Mouse (Mus musculus) frontal cortex, postnatal 25 days (tissue): Measurements from ENCODE around the gene Ski.

ENCODE experiments used
- DNase-seq, 2 experiments: peaks; one replicate each; pipeline ENCODE4 v3.0.0; 2022; ENCODE audit warnings: low spot score in 2 of 2

The Ski gene

DNA sequence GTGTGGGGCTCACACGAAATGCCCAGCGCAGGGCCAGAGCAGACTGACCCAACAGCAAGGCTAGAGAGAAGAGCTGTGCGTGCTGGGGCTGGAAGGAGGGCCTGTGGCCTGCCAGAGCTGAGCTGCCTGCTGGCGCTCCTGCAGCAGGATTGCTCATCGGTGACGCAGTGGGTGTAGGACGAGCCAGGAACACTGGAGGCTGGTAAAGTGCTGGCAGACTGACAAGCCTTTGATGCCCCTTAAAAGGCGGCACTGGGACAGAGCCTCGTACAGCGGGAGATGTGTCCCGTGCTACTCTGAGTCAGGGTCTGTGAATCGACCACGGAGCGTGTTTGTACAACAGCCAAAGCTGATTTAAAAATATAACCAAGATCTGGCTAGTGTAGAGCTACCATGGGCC, 92.4 kb downstream of the Ski start:
- DNase-seq, result peak; percentile 63 to 76

- DNase-seq, result no peak
Measured at GRCm38 (mm10) chr4:155129132-155129917, 93.1 kb downstream of the Ski start.

GRCm38 (mm10) chr4:155128411-155128810, 94.0 kb downstream of the Ski start:
- no peak for DNase-seq

GRCm38 (mm10) chr4:155126602-155127372, 95.6 kb downstream of the Ski start:
- no peak for DNase-seq

- DNase-seq, result no peak
Measured at GRCm38 (mm10) chr4:155126194-155126593, 96.2 kb downstream of the Ski start.

DNA sequence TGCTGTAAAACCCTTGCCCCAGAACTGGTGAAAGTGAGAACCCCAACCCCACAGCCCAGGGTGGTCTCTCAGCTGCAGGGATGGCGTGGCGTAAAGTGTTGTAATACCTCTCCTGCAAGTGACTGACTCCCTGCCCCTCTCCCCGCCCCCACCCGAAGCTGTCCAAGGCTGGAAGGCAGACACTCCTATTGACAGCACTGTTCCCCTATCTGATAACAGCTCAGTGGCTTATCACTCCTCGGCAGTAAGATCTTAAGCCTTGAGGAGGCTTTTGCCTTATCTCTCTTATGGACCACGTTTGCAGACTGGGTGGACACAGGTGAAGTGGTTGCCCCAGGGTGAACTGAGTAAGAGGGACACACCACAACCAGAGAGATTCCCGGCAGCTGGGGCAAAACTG, 97.1 kb downstream of the Ski start:
- no peak for DNase-seq

DNA sequence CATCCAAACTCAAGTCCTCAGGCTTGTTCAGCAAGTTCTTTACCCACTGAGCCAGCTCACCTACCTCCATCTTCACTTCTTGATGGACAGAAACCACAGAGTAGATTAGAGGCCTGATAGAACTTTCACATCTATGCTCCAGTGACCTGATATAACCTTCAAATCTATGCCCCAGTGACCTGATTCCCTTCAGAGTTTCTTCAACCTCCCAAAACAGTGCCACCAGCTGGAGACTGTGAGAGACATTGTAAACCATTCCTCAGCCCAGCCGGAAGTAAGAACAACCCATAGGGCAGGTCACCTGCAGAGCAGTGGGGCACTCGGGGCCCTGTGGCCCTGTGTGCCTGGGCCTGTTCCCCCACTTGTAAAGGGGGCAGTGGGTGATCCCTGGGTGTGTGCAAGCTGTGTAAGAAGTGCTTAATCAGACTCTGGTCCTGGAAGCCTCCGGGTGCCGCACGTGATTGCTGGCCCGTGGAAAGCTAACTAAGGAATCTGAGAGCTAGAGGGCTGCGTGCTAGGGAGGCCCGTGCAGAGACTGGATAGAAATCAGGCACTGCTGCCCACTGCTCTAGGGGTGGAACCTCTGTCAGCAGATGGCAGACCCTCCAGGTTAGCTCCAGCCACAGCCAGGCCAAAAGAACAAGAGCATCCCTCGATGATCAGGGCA, 98.4 kb downstream of the Ski start:
- no peak for DNase-seq

DNA sequence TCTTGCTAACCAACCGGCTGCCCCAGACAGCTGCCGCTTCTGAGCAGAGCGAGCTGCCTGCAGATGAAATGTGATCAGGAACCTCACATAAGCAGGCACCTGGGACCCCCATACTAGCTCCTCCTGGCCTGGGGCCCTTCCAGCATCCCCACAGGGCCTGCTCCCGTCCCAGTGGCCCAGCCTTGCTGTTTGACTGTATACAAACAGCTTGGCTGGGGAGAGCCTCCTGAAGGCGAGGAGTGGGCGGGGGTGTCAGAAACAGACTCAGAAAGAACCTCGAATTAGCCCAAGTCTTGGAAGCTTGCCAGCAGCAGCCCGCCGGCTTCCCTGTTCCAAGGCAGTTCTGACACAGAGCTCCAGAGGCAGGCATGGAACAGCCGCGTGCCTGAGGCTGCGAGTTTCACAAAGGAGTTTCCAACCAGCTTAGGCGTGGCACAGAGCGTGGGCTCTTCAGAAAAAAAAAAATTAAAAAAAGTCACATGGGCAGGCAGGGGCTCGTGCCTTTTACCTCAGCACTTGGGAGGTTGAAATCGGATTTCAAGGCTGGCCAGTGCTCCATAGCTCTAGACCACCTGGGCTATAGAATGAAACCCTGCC, 99.8 kb downstream of the Ski start:
- peak; percentile 89 to 94 for DNase-seq

DNA sequence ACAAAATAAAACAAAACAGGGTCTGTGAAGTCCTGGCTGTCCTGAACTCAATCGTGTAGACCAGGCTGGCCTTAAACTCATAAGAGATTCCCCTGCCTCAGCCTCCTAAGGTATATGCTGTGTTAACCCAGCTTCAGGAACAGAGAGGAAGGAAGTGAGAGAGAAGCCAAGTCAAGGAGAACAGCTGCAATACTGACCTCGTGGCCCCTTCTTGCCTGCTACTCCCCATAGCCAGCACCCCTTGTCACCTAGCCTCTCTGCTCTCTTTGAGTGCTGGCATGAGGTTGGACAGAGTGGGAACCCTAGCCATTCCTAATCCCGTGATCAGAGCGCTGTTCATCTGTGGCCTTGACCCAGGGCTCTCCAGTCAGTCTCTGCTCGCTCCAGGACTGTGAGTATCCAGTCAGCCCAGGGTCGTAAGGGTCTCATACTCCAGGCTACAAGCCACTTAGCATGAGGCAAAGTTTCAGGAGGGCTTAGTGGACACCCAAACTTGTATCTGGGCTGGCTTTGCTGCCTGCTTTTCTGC, 100.4 kb downstream of the Ski start:
- DNase-seq, result no peak

DNA sequence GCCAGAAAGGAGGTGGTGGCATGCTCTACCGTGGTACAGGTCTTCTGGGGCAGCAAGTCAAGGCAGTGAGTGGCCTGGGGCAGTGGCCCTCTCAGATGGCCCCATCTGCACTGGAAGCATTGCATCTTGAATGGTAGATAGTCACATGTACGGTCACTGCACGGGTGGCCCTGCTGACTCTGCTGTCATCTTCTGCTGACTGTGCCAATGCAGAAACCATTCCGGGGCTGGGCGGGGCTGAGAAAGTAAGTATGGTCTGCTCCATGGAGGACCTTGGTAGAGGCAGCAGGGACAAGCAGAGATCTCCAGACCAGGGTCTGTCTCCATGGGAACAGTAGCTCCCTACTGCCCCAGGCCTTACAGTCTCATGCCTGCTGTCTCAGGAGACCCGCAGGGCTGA, 101.2 kb downstream of the Ski start:
- DNase-seq, result no peak

DNA sequence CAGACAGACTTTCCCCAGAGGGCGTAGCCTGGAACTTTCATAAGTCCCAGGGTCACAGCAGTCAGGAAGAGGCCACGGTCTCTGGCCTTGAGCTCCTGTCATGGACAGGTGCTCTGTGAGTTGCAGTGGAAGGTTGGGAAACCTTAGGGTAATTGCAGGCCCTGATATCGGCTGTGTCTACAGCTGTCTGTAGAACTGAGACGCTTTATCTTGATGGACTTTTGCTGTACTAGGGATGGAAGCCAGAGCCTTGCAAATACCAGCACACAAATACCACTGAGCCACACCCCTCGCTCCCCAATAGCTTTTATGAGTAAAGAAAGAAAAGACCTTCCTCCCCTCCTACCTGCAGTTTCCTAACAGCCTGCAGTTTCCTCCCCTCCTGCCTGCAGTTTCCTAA, 101.8 kb downstream of the Ski start:
- no peak for DNase-seq

DNA sequence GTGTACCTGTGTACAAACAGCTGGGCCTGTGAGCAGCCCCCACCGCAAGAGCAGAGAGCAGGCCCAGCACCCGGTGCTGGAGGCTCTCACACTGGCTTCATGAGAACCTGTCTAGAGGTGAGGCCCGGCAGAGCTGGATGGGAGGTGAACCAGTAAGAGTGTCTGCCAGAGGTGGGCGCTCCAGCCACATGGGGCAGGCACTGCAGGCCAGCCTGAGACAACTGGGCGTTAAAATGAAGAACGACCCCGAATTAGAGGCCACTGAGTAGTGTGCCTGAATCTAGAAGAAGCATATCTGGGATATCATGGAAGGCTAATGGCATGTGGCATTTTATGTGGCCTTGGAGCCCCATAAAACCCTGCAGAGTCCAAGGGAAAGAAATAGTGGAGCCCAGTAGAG, 102.4 kb downstream of the Ski start:
- DNase-seq, result no peak

DNA sequence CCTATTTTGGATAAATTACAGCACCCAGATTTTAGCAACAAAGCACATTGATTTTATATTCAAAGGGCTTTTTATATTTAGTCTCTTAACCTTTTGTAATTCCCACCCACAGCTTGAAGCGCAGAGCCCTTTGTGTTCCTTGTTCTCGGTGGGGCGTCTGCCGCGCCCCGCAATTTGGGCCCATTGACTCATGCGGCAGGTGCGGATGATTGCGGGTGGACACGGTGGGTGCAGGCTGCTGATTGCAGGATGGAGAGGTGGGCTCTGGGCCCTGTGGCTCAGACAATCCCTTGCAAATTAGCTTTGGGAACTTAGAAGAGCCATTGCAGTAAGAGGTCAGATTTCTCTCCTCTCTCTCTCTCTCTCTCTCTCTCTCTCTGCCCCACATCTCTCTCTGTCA, 104.1 kb downstream of the Ski start:
- DNase-seq, result no peak

- no peak for DNase-seq
Measured at GRCm38 (mm10) chr4:155117396-155117978, 104.9 kb downstream of the Ski start.

DNA sequence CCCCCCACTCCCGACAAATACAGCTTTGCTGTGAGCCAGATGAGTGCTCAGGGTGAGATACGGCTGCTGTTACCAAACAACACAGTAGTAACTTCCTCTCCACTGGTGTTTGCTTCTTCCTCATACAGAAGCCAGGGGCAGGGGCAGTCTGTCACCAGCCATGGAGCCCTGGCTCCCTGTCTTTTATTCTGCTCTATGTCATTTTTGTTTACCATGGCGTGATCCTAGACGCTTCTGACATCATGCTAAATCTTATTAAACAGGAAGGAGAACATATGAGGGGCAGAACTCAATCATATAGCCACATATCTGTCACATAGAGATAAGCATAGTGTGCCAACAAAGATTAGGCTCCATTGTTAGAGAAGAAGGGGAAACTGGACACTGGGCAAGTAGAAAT, 105.8 kb downstream of the Ski start:
- DNase-seq, result no peak

GRCm38 (mm10) chr4:155113766-155114410, 108.5 kb downstream of the Ski start:
- DNase-seq, result no peak

GRCm38 (mm10) chr4:155109471-155109870, 112.9 kb downstream of the Ski start:
- no peak for DNase-seq

DNA sequence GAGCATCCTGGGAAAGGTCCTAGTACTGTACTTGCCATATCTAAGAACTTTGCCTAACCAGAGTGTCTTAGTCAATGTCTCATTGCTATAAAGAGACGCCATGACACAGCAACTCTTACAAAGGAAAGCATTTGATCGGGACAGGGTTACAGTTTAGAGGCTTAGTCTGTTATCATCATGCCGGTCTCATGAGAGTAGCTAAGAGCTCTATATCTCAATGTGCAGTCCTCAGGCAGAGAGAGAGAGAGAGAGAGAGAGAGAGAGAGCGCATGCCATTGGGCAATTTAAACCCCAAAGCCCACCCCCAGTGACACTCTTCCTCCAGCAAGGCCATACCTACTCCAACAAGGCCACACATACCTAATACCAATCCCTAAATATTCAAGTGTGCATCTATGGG, 114.5 kb downstream of the Ski start:
- no peak for DNase-seq
